ENCODE assay signal across 8 mouse cellular contexts in genomic region chr7:68357407-68357806, GRCm38 (mm10).
DNase-seq lines count a peak whose midpoint lies in the region; ATAC-seq and TF ChIP-seq lines count a peak whose summit lies in the region.

No protein-coding gene starts in this region.

- H3K4me1 ChIP-seq in lung, postnatal 0 days (ENCODE audit: insufficient read depth, low read depth, low read length), result no peaks in the 10 kb centered on the region

- peak; percentile 26 for ATAC-seq in lung, postnatal 0 days

- no peak overlapping the region for H3K27ac ChIP-seq in lung, postnatal 0 days (ENCODE audit: low read length)

- no peaks in the 10 kb centered on the region for H3K36me3 ChIP-seq in lung, postnatal 0 days (ENCODE audit: insufficient read depth, low read length)
- peaks cover 16% of the 10 kb centered on the region for H3K36me3 ChIP-seq in splenic B cell, adult 2 months (ENCODE audit: control insufficient read depth, insufficient read depth, low read length, poor library complexity, severe bottlenecking)

- intact Hi-C loops in heart, postnatal 25 days (cut with DNase I), result loop anchor here (2.0 kb wide), 1 partner anchor 569 kb away; no protein-coding TSS in a partner anchor

- H3K4me2 ChIP-seq in lung, postnatal 0 days (replicated peaks; ENCODE audit: low read depth, low read length), result no peak overlapping the region

- no peak overlapping the region for H3K4me3 ChIP-seq in lung, postnatal 0 days (ENCODE audit: low read depth, low read length)

- peak; percentile 55 for DNase-seq in heart, adult 8-10 months (ENCODE audit: low spot score)
- no peak for DNase-seq in heart, postnatal 25 days (ENCODE audit: low spot score)
- DNase-seq in MN1 (ENCODE audit: low spot score), result peak; percentile 57
- peak; percentile 39 for DNase-seq in cerebellum, adult 9-11 months
- DNase-seq in frontal cortex, postnatal 14 days (ENCODE audit: low spot score in 2 of 2), result peak; percentile 31 to 66
- DNase-seq in kidney, postnatal 4 days, result peak; percentile 57 to 67
- DNase-seq in lung, postnatal 0 days (ENCODE audit: low spot score), result peak; percentile 83
- peak; percentile 74 for DNase-seq in splenic B cell, adult 2 months (ENCODE audit: low read depth, low spot score)

- H3K9me3 ChIP-seq in lung, postnatal 0 days (ENCODE audit: low read length), result no peaks in the 10 kb centered on the region

- H3K9ac ChIP-seq in lung, postnatal 0 days (replicated peaks; ENCODE audit: low read depth), result no peak overlapping the region

- peak; percentile 95 for TF ChIP-seq CTCF in lung, postnatal 0 days (IDR thresholded peaks at IDR 0.05)

- H3K27me3 ChIP-seq in lung, postnatal 0 days (replicated peaks; ENCODE audit: insufficient read depth, low read length), result no peaks in the 10 kb centered on the region
- no peaks in the 10 kb centered on the region for H3K27me3 ChIP-seq in splenic B cell, adult 2 months (ENCODE audit: control insufficient read depth, insufficient read depth, low read length, poor library complexity, severe bottlenecking)

- 17% methylated on average over 7 of the region's 7 CpGs for WGBS in lung, postnatal 0 days

- no peak for TF ChIP-seq EP300 in lung, postnatal 0 days (IDR thresholded peaks at IDR 0.05)
